Comparison of ENCODE assay signal across 7 mouse cellular contexts in the genomic region with DNA sequence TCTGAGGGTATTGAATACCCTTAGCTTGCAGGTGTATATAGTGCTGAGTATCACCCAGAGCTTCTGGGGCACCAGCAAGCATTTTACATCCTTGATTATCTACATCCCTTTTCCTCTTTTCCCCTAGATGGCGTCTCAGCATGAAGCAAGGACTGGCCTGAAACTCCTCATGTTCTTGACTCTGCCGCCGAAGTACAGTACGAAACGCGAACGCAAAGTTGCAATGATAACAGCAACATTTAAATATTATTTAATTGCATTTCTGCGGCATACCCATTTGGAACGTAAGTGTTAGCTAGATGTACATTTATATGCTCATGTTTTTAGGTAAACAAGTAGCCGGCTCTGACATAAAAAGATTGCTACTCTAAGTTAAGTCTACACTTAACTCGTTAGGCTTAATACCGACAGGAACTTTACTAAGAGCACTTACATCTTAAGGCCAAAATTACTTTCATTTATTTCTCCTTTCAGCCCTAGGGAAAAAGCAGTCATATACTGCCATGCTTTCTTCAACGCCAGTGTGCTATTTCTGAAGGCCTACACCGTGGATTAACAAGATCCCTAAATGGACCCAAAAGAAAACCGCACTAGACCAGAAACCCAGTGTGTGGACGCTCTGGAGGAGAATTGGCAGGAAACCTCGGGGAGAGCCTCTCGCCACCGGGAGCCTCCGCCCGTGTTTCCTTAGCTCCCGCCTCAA. TPM values are rescaled to one million over a fixed set of nuclear protein-coding genes. Genes with fewer than 3 reads are reported as not detected.
DNase-seq lines count a peak whose midpoint lies in the region; ATAC-seq lines count a peak whose summit lies in the region.

No protein-coding gene starts in this region.

- H3K4me2 ChIP-seq in forebrain, embryonic 13.5 days, result peak overlapping the region; percentile 76
- H3K4me2 ChIP-seq in hindbrain, embryonic 12.5 days (replicated peaks), result peak overlapping the region; percentile 71

- H3K36me3 ChIP-seq in forebrain, embryonic 13.5 days (ENCODE audit: poor library complexity, severe bottlenecking), result no peaks in the 10 kb centered on the region
- no peaks in the 10 kb centered on the region for H3K36me3 ChIP-seq in hindbrain, embryonic 12.5 days

- H3K27me3 ChIP-seq in forebrain, embryonic 13.5 days, result no peaks in the 10 kb centered on the region
- no peaks in the 10 kb centered on the region for H3K27me3 ChIP-seq in hindbrain, embryonic 12.5 days

- H3K9ac ChIP-seq in forebrain, embryonic 13.5 days, result peak overlapping the region; percentile 86
- peak overlapping the region; percentile 87; the same call in 1 of the 2 replicates for H3K9ac ChIP-seq in hindbrain, embryonic 12.5 days

- no peaks in the 10 kb centered on the region for H3K9me3 ChIP-seq in forebrain, embryonic 13.5 days (replicated peaks)
- no peaks in the 10 kb centered on the region for H3K9me3 ChIP-seq in hindbrain, embryonic 12.5 days (replicated peaks)

- 1% methylated on average over 22 of the region's 22 CpGs for WGBS in forebrain, embryonic 13.5 days
- WGBS in hindbrain, embryonic 12.5 days, result 1% methylated on average over 22 of the region's 22 CpGs

- peak; percentile 78 for DNase-seq in NIH3T3 (ENCODE audit: low read depth)
- peak; percentile 32 for DNase-seq in cerebellum, adult 11 months
- peak; percentile 19 to 45 for DNase-seq in layer of hippocampus, postnatal 10 days (ENCODE audit: low spot score in 2 of 2)
- peak; percentile 58 for DNase-seq in lung, postnatal 10 days
- DNase-seq in retina, postnatal 7 days (ENCODE audit: low read depth, low spot score), result peak; percentile 21

- peak overlapping the region; percentile 84 for H3K27ac ChIP-seq in forebrain, embryonic 13.5 days
- peak overlapping the region; percentile 89 for H3K27ac ChIP-seq in hindbrain, embryonic 12.5 days

- peak overlapping the region; percentile 76 for H3K4me3 ChIP-seq in forebrain, embryonic 13.5 days
- H3K4me3 ChIP-seq in hindbrain, embryonic 12.5 days, result peak overlapping the region; percentile 75

- H3K4me1 ChIP-seq in forebrain, embryonic 13.5 days, result peaks cover 15% of the 10 kb centered on the region
- peaks cover 10% of the 10 kb centered on the region for H3K4me1 ChIP-seq in hindbrain, embryonic 12.5 days

- ATAC-seq in forebrain, embryonic 13.5 days, result peak; percentile 52
- ATAC-seq in hindbrain, embryonic 12.5 days (ENCODE audit: low FRiP score), result peak; percentile 45

RNA-seq across cellular contexts. Expression of a gene that starts 0.4 kb away (rescaled TPM):
- polyA plus RNA-seq in forebrain, embryonic 13.5 days (2015; fragmentation: Nextera tagmentation; extraction: Ambion mirVana), result 68.8 and 72.1 TPM in 2 replicates
- polyA plus RNA-seq in hindbrain, embryonic 12.5 days (2016; fragmentation: Nextera tagmentation; extraction: Ambion mirVana), result 62.6 and 62.8 TPM in 2 replicates
- total RNA-seq in layer of hippocampus, postnatal 10 days (2021), result 10 to 100 TPM; 34.1 to 46.6 TPM

RNA-seq across cellular contexts. Expression of a gene that starts 39.9 kb away (rescaled TPM):
- polyA plus RNA-seq in forebrain, embryonic 13.5 days (2015; fragmentation: Nextera tagmentation; extraction: Ambion mirVana), result 9.0 and 9.8 TPM in 2 replicates
- 11.3 and 11.5 TPM in 2 replicates for polyA plus RNA-seq in hindbrain, embryonic 12.5 days (2016; fragmentation: Nextera tagmentation; extraction: Ambion mirVana)
- total RNA-seq in layer of hippocampus, postnatal 10 days (2021), result 10 to 100 TPM; 30.7 to 31.1 TPM

RNA-seq across cellular contexts. Expression of a gene that starts 39.9 kb away (rescaled TPM):
- polyA plus RNA-seq in forebrain, embryonic 13.5 days (2015; fragmentation: Nextera tagmentation; extraction: Ambion mirVana), result 18.1 and 18.4 TPM in 2 replicates
- polyA plus RNA-seq in hindbrain, embryonic 12.5 days (2016; fragmentation: Nextera tagmentation; extraction: Ambion mirVana), result 24.9 and 27.3 TPM in 2 replicates
- total RNA-seq in layer of hippocampus, postnatal 10 days (2021), result 10 to 100 TPM; 16.3 to 16.7 TPM

RNA-seq across cellular contexts. Expression of a gene that starts 41.3 kb away (rescaled TPM):
- 0.38 and 0.46 TPM in 2 replicates for polyA plus RNA-seq in forebrain, embryonic 13.5 days (2015; fragmentation: Nextera tagmentation; extraction: Ambion mirVana)
- polyA plus RNA-seq in hindbrain, embryonic 12.5 days (2016; fragmentation: Nextera tagmentation; extraction: Ambion mirVana), result 7.8 and 8.9 TPM in 2 replicates
- not detected for total RNA-seq in layer of hippocampus, postnatal 10 days (2021)

Comparison
In these comparisons a context has a peak if more than half of its experiments do, and no peak if none do; other contexts are left out.
1. Peak in every context shown above with its lines: DNase-seq, ATAC-seq, H3K4me3 ChIP-seq and H3K27ac ChIP-seq.
2. DNase-seq: peak in every context shown above with its lines; median percentile 78 in NIH3T3; 58 in lung, postnatal 10 days; 32 in cerebellum, adult 11 months; 32 in layer of hippocampus, postnatal 10 days; 21 in retina, postnatal 7 days.